Mouse (Mus musculus): ENCODE data around the gene Ccnjl. TPM values are rescaled to one million over a fixed set of nuclear protein-coding genes. Genes with fewer than 3 reads are reported as not detected.

Ccnjl gene
- polyA plus RNA-seq, 1 experiment from 2014 or later: 7.4 TPM

- Histone ChIP-seq H3K4me3 (ENCODE audit: low read depth, low read length) (no peak overlapping the region), H3K4me2 (ENCODE audit: low read length) (no peak overlapping the region), H3K27me3 (ENCODE audit: control insufficient read depth, insufficient read depth, low read depth, low read length) (no peaks in the 10 kb centered on the region), H3K9me3 (replicated peaks; ENCODE audit: control insufficient read depth, low read length, poor library complexity, severe bottlenecking) (no peaks in the 10 kb centered on the region), H3K27ac (ENCODE audit: low read length) (no peak overlapping the region), H3K9ac (ENCODE audit: low read depth, low read length) (no peak overlapping the region), H3K4me1 (ENCODE audit: control insufficient read depth, insufficient read depth, low read length) (peaks cover 6% of the 10 kb centered on the region), H3K36me3 (ENCODE audit: control insufficient read depth, insufficient read depth, low read length) (no peaks in the 10 kb centered on the region)
- ATAC-seq: peak; percentile 46; the same call in 1 of the 2 replicates
- 38% methylated on average over 7 of the region's 7 CpGs for WGBS
Measured at GRCm38 (mm10) chr11:43618403-43618802, 89.8 kb downstream of the Ccnjl start.

GRCm38 (mm10) chr11:43621769-43622168, 93.2 kb downstream of the Ccnjl start:
- H3K9me3 ChIP-seq (replicated peaks; ENCODE audit: control insufficient read depth, low read length, poor library complexity, severe bottlenecking): no peaks in the 10 kb centered on the region
- no peak overlapping the region for H3K4me2 ChIP-seq (ENCODE audit: low read length)
- no peak overlapping the region for H3K4me3 ChIP-seq (ENCODE audit: low read depth, low read length)
- no peak overlapping the region for H3K27ac ChIP-seq (ENCODE audit: low read length)
- ATAC-seq: no peak
- H3K27me3 ChIP-seq (ENCODE audit: control insufficient read depth, insufficient read depth, low read depth, low read length): no peaks in the 10 kb centered on the region
- peaks cover 15% of the 10 kb centered on the region for H3K4me1 ChIP-seq (ENCODE audit: control insufficient read depth, insufficient read depth, low read length)
- no peak overlapping the region for H3K9ac ChIP-seq (ENCODE audit: low read depth, low read length)
- H3K36me3 ChIP-seq (ENCODE audit: control insufficient read depth, insufficient read depth, low read length): no peaks in the 10 kb centered on the region
- 90% methylated on average over 5 of the region's 5 CpGs for WGBS

DNA sequence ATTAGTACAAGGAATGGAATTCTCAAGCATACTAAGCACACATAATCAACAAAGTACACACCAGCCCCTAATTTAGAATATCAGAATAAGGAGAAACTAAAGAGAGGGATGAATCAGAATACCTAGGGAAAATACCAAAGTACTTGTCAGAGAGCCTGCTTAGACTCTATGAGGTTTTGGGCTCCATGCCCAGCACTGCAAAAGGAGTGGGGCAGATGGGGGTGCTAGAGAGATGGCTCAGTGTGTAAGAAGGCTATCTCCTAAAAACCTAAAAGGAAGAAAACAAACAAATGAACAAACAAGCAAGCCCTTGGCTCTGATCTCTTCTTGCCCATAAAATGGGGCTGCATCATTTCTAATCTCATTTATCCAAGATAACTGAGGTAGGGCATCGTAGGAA, 95.8 kb downstream of the Ccnjl start:
- Histone ChIP-seq H3K27me3 (ENCODE audit: control insufficient read depth, insufficient read depth, low read depth, low read length) (no peaks in the 10 kb centered on the region), H3K9me3 (replicated peaks; ENCODE audit: control insufficient read depth, low read length, poor library complexity, severe bottlenecking) (no peaks in the 10 kb centered on the region), H3K9ac (ENCODE audit: low read depth, low read length) (no peak overlapping the region), H3K4me3 (ENCODE audit: low read depth, low read length) (no peak overlapping the region), H3K36me3 (ENCODE audit: control insufficient read depth, insufficient read depth, low read length) (no peaks in the 10 kb centered on the region), H3K4me2 (ENCODE audit: low read length) (no peak overlapping the region), H3K27ac (ENCODE audit: low read length) (no peak overlapping the region), H3K4me1 (ENCODE audit: control insufficient read depth, insufficient read depth, low read length) (peaks cover 10% of the 10 kb centered on the region)
- WGBS: 86% methylated on average over 1 of the region's 1 CpGs
- ATAC-seq: no peak

DNA sequence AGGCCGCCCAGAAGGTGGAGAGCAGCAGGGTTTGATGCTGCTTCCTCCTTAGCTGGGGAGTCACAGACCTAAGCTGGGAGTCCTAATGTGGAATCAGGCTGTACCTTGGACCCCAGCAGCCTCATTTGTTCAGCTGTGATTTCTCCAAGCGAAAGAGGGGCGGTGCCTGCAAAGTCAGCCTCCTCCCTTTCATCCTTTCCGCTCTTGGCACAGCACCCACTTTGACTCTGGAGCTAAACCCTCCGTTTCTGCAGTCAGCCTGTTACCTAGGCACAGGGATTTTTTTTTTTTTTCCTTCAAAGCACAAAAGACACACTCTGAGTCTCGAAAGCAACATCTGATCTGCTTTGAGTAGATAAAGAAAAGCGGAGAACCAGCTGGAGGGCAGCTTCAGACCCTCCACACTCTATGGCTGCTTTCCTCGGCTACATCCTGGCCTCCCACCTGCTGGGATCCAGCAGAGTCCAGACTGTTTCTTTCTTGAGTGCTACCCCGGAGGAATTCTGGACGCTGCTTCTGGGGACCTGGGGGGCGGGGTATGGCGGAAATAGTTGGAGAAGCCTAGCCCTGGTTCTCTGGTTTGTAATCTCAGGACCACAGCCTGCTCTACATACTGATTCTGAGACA, 97.8 kb downstream of the Ccnjl start:
- Histone ChIP-seq H3K9ac (ENCODE audit: low read depth, low read length) (peak overlapping the region; percentile 1; the same call in 1 of the 2 replicates), H3K4me2 (ENCODE audit: low read length) (peak overlapping the region; percentile 44), H3K27ac (ENCODE audit: low read length) (peak overlapping the region; percentile 35), H3K27me3 (ENCODE audit: control insufficient read depth, insufficient read depth, low read depth, low read length) (no peaks in the 10 kb centered on the region), H3K4me1 (ENCODE audit: control insufficient read depth, insufficient read depth, low read length) (peaks cover 10% of the 10 kb centered on the region), H3K4me3 (ENCODE audit: low read depth, low read length) (no peak overlapping the region), H3K9me3 (replicated peaks; ENCODE audit: control insufficient read depth, low read length, poor library complexity, severe bottlenecking) (no peaks in the 10 kb centered on the region), H3K36me3 (ENCODE audit: control insufficient read depth, insufficient read depth, low read length) (no peaks in the 10 kb centered on the region)
- WGBS: 6% methylated on average over 12 of the region's 12 CpGs
- ATAC-seq: peak; percentile 52; the same call in 1 of the 2 replicates

DNA sequence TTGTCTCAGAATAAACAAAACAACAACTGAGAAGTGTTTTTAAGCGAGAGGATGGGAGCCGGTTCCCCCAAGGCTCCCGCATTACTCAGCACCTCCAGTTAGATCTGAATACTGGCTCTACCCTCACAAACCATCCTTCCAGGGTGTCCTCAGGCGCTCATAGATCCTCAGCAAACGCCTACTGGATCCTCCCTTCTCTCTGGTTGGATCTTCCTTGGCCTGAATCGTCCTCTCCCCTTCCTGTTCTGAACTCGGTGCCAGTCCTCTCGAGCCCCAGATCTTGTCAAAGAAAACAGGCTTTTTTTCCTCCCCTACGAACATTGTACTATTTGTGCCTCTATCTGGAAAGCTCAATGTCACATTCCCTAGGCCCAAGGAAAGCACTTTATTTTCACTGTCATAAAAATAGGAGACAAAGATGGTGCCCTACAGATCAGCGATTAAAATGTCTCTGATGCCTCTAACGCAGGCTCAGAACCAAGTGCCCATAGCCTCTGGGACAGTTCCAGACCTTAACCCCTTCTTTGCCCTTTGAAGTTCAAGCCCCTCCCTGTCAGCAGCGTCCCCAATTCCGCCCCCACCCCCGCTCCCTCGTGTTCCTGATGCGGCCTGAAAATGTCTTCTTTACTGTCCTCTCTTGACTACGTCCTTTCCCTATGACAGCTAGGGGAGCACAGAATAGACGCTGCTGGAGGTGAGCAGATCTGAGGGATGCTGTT, 98.5 kb downstream of the Ccnjl start:
- H3K9me3 ChIP-seq (replicated peaks; ENCODE audit: control insufficient read depth, low read length, poor library complexity, severe bottlenecking): no peaks in the 10 kb centered on the region
- H3K4me1 ChIP-seq (ENCODE audit: control insufficient read depth, insufficient read depth, low read length): peaks cover 10% of the 10 kb centered on the region
- H3K27me3 ChIP-seq (ENCODE audit: control insufficient read depth, insufficient read depth, low read depth, low read length): no peaks in the 10 kb centered on the region
- H3K4me2 ChIP-seq (ENCODE audit: low read length): peak overlapping the region; percentile 44
- H3K36me3 ChIP-seq (ENCODE audit: control insufficient read depth, insufficient read depth, low read length): no peaks in the 10 kb centered on the region
- H3K27ac ChIP-seq (ENCODE audit: low read length): peak overlapping the region; percentile 4
- WGBS: 26% methylated on average over 18 of the region's 18 CpGs
- no peak overlapping the region for H3K4me3 ChIP-seq (ENCODE audit: low read depth, low read length)
- H3K9ac ChIP-seq (ENCODE audit: low read depth, low read length): peak overlapping the region; percentile 1; the same call in 1 of the 2 replicates
- peak; percentile 34; the same call in 1 of the 2 replicates for ATAC-seq

GRCm38 (mm10) chr11:43631645-43632044, 103.1 kb downstream of the Ccnjl start:
- Histone ChIP-seq H3K27ac (ENCODE audit: low read length) (no peak overlapping the region), H3K4me1 (ENCODE audit: control insufficient read depth, insufficient read depth, low read length) (peaks cover 7% of the 10 kb centered on the region), H3K4me2 (ENCODE audit: low read length) (no peak overlapping the region), H3K4me3 (ENCODE audit: low read depth, low read length) (no peak overlapping the region), H3K9me3 (replicated peaks; ENCODE audit: control insufficient read depth, low read length, poor library complexity, severe bottlenecking) (no peaks in the 10 kb centered on the region), H3K27me3 (ENCODE audit: control insufficient read depth, insufficient read depth, low read depth, low read length) (no peaks in the 10 kb centered on the region), H3K36me3 (ENCODE audit: control insufficient read depth, insufficient read depth, low read length) (no peaks in the 10 kb centered on the region), H3K9ac (ENCODE audit: low read depth, low read length) (no peak overlapping the region)
- ATAC-seq: no peak
- 91% methylated on average over 9 of the region's 9 CpGs for WGBS

GRCm38 (mm10) chr11:43632566-43632965, 104.0 kb downstream of the Ccnjl start:
- Histone ChIP-seq H3K4me2 (ENCODE audit: low read length) (no peak overlapping the region), H3K9ac (ENCODE audit: low read depth, low read length) (no peak overlapping the region), H3K27me3 (ENCODE audit: control insufficient read depth, insufficient read depth, low read depth, low read length) (no peaks in the 10 kb centered on the region), H3K36me3 (ENCODE audit: control insufficient read depth, insufficient read depth, low read length) (no peaks in the 10 kb centered on the region), H3K4me1 (ENCODE audit: control insufficient read depth, insufficient read depth, low read length) (peaks cover 4% of the 10 kb centered on the region; the same call in 1 of the 2 replicates), H3K27ac (ENCODE audit: low read length) (no peak overlapping the region), H3K4me3 (ENCODE audit: low read depth, low read length) (no peak overlapping the region), H3K9me3 (replicated peaks; ENCODE audit: control insufficient read depth, low read length, poor library complexity, severe bottlenecking) (no peaks in the 10 kb centered on the region)
- WGBS: 54% methylated on average over 4 of the region's 4 CpGs
- ATAC-seq: no peak

DNA sequence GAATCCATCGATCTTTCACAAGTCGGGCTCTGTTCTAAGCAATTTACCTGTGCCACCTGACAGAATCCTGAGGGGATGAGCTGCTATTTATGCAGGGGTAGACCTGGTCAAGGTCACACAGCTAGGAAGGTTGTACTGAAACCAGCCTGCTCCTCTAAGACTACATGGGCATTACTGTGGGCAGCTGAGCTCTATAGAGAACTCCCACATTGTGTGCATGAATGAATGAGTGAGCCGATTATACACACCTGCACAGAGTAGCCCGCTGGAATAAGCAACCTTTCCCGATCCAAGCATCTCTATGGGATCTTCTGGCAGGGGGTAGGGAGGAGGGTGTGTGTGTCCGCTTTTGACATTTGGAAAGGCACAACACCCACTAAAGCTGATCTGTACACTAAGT, 104.6 kb downstream of the Ccnjl start:
- Histone ChIP-seq H3K27me3 (ENCODE audit: control insufficient read depth, insufficient read depth, low read depth, low read length) (no peaks in the 10 kb centered on the region), H3K4me3 (ENCODE audit: low read depth, low read length) (no peak overlapping the region), H3K4me1 (ENCODE audit: control insufficient read depth, insufficient read depth, low read length) (peaks cover 4% of the 10 kb centered on the region; the same call in 1 of the 2 replicates), H3K27ac (ENCODE audit: low read length) (no peak overlapping the region), H3K9me3 (replicated peaks; ENCODE audit: control insufficient read depth, low read length, poor library complexity, severe bottlenecking) (no peaks in the 10 kb centered on the region), H3K36me3 (ENCODE audit: control insufficient read depth, insufficient read depth, low read length) (no peaks in the 10 kb centered on the region), H3K4me2 (ENCODE audit: low read length) (no peak overlapping the region), H3K9ac (ENCODE audit: low read depth, low read length) (no peak overlapping the region)
- peak; percentile 37; the same call in 1 of the 2 replicates for ATAC-seq
- 79% methylated on average over 6 of the region's 6 CpGs for WGBS

Measured in midbrain, embryonic 16.5 days (tissue).